Mouse (Mus musculus) midbrain, embryonic 11.5 days (tissue): ENCODE results near the gene Sobp. TPM values are rescaled to one million over a fixed set of nuclear protein-coding genes. Genes with fewer than 3 reads are reported as not detected.

Experiments
- ATAC-seq: fragments of 200-750 bp; cut with Nextera tagmentation; 2 replicates; pipeline ENCODE4 v1.8.0; 2017; ENCODE audit warnings: moderate TSS enrichment, moderate library complexity; ENCODE audit not compliant: low FRiP score
- DNase-seq: peaks from one replicate; pipeline ENCODE4 v3.0.0; 2015; ENCODE audit warnings: low spot score; ENCODE audit errors: missing footprints
- H3K27ac ChIP-seq: fragments of 300-500 bp; sonication (generic); 2 replicates; pipeline ENCODE4 v1.5.1; 2014; ENCODE audit warnings: low read depth, low read length
- H3K27me3 ChIP-seq: fragments of 300-500 bp; sonication (generic); 2 replicates; pipeline ENCODE4 v1.6.1; 2014; ENCODE audit warnings: mild to moderate bottlenecking, low read length, moderate library complexity, mixed read lengths; ENCODE audit not compliant: control insufficient read depth, insufficient read depth
- H3K36me3 ChIP-seq: fragments of 300-500 bp; sonication (generic); 2 replicates; pipeline ENCODE4 v1.6.1; 2014; ENCODE audit warnings: mild to moderate bottlenecking, low read length, moderate library complexity, mixed read lengths; ENCODE audit not compliant: control insufficient read depth, insufficient read depth
- H3K4me1 ChIP-seq: fragments of 300-500 bp; sonication (generic); 2 replicates; pipeline ENCODE4 v1.6.1; 2014; ENCODE audit warnings: low read length; ENCODE audit not compliant: control insufficient read depth, insufficient read depth
- H3K4me2 ChIP-seq: fragments of 300-500 bp; sonication (generic); 2 replicates; pipeline ENCODE4 v1.6.1; 2014; ENCODE audit warnings: mild to moderate bottlenecking, moderate library complexity
- H3K4me3 ChIP-seq: fragments of 300-500 bp; sonication (generic); 2 replicates; pipeline ENCODE4 v1.5.1; 2014; ENCODE audit warnings: low read depth, low read length
- H3K9ac ChIP-seq: fragments of 300-500 bp; sonication (generic); 2 replicates; pipeline ENCODE4 v1.6.1; 2014; ENCODE audit warnings: low read length
- H3K9me3 ChIP-seq: fragments of 300-500 bp; sonication (generic); 2 replicates; pipeline ENCODE4 v1.6.1; 2016; ENCODE audit warnings: low read length; ENCODE audit not compliant: control insufficient read depth
- WGBS: fragments of 180-500 bp; shearing (Covaris S2); extraction: QIAGEN DNeasy Blood & Tissue Kit; methylation state at CpG from one replicate; pipeline ENCODE4 v1.1.7; 2014; 5-methylcytosine and 5-hydroxymethylcytosine counted together
- polyA plus RNA-seq: library from polyadenylated mRNA; unstranded; fragments of >200 nt; fragmentation: Nextera tagmentation; extraction: Ambion mirVana; gene quantifications from 2 replicates; pipeline ENCODE4 v1.2.1, GENCODE M21; 2014

Sobp gene
- polyA plus RNA-seq, 1 experiment from 2014 or later, result 5.8 TPM

DNA sequence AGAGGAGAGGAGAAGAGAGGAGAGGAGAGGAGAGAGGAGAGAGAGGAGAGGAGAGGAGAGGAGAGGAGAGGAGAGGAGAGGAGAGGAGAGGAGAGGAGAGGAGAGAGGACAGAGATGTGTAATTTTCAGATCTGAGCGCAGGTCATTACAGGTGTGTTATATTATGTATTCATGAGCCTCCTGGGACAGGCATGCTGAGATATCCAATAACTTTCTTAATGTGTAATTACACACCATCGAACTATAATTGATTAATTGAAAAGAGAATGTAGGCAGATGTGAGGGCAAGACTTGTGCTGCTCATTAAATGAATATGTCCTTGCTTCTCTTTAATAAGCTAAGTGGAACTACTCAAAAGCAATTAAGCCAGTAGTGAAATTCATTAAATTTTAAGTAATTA lies 118.9 kb downstream of the Sobp start:
- no peaks in the 10 kb centered on the region for H3K9me3 ChIP-seq
- H3K36me3 ChIP-seq, result no peaks in the 10 kb centered on the region
- DNase-seq (no peak), ATAC-seq (no peak)
- H3K4me1 ChIP-seq, result peaks cover 2% of the 10 kb centered on the region; the same call in 1 of the 2 replicates
- H3K9ac ChIP-seq, result no peak overlapping the region
- 98% methylated on average over 2 of the region's 2 CpGs for WGBS
- no peaks in the 10 kb centered on the region for H3K27me3 ChIP-seq
- no peak overlapping the region for H3K4me2 ChIP-seq
- H3K27ac ChIP-seq, result no peak overlapping the region
- H3K4me3 ChIP-seq, result no peak overlapping the region

DNA sequence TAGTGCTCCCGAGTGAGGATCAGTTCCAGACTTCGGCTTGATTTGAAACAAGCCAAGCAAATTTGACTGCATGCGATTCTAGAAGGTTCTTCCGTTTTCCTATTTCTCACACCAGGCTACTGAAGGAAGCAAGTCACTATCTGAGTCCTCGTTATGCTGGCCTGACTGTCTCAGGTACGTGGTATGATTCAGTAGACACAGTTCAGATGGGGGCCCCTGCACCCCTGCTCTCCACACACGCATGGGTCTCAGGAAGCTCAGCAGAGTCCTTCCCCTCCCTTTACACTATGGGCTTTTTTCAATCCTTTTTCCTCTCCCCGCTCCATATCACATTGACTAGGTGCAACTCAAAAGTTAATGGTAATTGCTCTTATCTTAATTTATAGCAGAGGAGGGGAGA lies 119.6 kb downstream of the Sobp start:
- Histone ChIP-seq H3K4me3 (no peak overlapping the region), H3K9me3 (no peaks in the 10 kb centered on the region), H3K27ac (no peak overlapping the region), H3K9ac (no peak overlapping the region), H3K27me3 (no peaks in the 10 kb centered on the region), H3K4me2 (no peak overlapping the region), H3K36me3 (no peaks in the 10 kb centered on the region), H3K4me1 (peaks cover 2% of the 10 kb centered on the region; the same call in 1 of the 2 replicates)
- DNase-seq, result no peak
- no peak for ATAC-seq
- WGBS, result 79% methylated on average over 8 of the region's 8 CpGs

DNA sequence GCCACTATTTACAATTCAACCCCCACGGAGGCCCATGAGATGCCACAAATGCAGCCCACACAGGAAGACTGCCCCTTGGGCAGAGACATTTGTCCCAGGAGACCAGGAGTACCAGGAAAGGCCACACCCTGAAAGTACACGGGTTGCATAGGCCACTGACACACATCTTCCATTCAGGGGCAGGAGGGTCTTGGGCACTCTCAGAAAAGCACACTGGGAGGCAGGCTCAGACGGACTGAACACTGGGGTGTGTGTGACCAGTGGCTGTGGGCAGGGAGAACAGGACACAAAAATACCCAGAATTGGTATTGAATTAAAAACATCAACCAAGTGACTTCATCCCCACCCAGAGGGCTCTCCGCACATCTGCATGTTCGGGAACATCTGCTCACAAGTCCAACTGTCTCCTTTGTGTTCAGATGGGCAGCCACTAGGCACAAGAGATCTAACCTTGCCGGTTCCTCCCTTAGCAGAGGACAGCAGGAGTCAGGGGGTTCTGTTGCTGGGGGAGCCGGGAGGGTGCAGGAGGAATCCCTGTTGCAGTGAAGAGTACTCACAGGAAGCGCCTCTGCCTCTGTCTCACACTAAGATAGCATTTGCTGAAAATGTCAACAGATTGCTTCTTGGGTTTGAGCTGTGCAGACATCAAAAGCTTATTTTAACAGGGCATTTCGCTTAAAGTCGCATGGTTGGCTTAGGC lies 120.3 kb downstream of the Sobp start:
- Histone ChIP-seq H3K9ac (no peak overlapping the region), H3K36me3 (no peaks in the 10 kb centered on the region), H3K4me3 (no peak overlapping the region), H3K4me1 (peaks cover 2% of the 10 kb centered on the region; the same call in 1 of the 2 replicates), H3K27ac (no peak overlapping the region), H3K27me3 (no peaks in the 10 kb centered on the region), H3K9me3 (no peaks in the 10 kb centered on the region), H3K4me2 (no peak overlapping the region)
- 67% methylated on average over 10 of the region's 10 CpGs for WGBS
- DNase-seq (no peak), ATAC-seq (no peak)

DNA sequence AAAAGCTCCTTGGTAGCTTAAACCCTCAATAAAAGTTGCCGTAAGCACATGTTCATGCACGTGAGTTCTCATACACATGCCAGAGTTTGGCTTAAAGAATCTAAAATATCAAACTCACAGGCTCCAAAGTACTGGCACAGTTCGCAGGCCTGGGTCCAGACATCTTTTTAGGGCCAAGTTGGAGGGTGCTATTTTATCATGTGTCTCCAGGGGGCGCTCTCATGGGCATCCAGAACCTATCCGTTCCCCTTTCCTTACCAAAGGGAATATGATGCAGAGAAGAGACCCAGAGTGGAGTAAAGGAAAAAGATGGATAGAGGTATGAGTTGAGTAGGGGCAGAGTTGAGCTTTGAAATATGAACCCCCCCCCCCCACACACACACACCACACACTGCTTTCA lies 121.9 kb downstream of the Sobp start:
- no peaks in the 10 kb centered on the region for H3K36me3 ChIP-seq
- ATAC-seq (0 out of 2 replicates have a peak, but pooled peaks have one; percentile 38), DNase-seq (peak; percentile 87)
- 46% methylated on average over 5 of the region's 5 CpGs for WGBS
- no peak overlapping the region for H3K9ac ChIP-seq
- no peak overlapping the region for H3K4me2 ChIP-seq
- H3K4me1 ChIP-seq, result peaks cover 2% of the 10 kb centered on the region; the same call in 1 of the 2 replicates
- H3K27ac ChIP-seq, result no peak overlapping the region
- H3K4me3 ChIP-seq, result no peak overlapping the region
- H3K27me3 ChIP-seq, result no peaks in the 10 kb centered on the region
- H3K9me3 ChIP-seq, result no peaks in the 10 kb centered on the region

DNA sequence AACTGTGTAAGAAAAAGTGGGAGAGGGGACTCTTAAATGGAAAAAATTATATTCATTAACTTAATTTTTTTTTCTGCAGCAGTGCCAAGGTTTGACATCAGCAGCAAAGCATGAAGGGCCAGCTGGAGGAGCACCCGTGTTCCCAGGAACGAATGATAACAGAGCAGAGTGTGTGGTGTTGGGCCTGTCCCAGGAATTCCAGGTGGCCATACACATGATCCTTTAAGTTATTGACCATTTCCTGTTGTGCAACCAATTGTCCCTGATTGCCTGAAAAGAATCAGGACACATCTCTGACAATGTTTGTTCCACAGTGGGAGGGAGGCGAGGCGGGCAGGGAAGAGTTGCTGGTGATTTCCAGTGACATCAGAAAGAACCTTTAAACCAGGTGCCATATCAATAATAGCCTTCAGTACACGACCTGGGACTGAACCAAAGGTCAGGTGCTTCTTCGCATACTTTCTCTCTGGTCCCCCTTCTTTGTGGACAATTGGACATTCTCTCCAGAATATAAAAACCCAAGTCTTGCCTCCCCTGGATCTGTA lies 126.5 kb downstream of the Sobp start:
- no peak overlapping the region for H3K4me2 ChIP-seq
- H3K9me3 ChIP-seq, result no peaks in the 10 kb centered on the region
- H3K27ac ChIP-seq, result no peak overlapping the region
- ATAC-seq (no peak), DNase-seq (no peak)
- no peak overlapping the region for H3K9ac ChIP-seq
- H3K4me1 ChIP-seq, result peaks cover 19% of the 10 kb centered on the region
- H3K36me3 ChIP-seq, result no peaks in the 10 kb centered on the region
- H3K27me3 ChIP-seq, result no peaks in the 10 kb centered on the region
- WGBS, result 91% methylated on average over 6 of the region's 6 CpGs
- H3K4me3 ChIP-seq, result no peak overlapping the region

DNA sequence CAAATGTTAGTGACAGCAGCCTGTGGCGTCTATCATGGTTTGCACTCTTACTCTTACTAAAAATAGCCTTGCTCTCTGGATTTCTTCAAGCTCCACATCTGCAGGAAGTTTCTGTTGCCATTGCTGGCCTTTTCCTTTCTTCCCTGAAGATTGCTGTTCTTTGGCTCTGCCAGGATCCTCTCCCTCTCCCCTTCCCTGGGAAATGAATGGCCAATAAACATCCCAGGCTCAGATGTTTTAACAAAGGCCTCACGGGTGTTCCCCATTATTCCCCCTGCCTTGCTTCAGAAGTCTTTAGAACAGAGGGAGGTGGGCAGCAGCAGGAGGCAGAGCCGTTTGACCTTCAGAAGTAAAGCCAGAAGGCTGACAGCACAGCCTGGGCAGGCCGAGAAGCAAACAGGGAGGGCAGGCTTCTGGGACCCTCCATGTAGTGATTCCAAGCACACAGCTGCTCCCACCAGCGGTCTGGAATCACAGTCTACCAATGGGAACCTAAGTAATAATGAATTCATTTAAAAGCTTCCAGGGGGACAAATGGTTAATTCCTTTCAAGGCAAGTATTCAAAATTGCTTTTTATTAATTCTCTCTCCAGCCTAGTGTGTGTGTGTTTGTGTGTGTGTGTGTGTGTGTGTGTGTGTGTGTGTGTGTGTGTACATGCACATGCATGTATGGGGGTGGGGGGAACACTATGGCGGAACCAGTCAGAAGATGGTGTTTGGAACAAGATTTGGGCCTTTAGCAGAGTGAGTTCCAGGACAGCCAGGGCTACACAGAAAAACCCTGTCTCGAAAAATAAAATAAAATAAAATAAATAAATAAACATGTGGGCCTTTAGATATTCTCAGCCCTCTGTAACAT lies 130.8 kb downstream of the Sobp start:
- peaks cover 25% of the 10 kb centered on the region for H3K4me1 ChIP-seq
- peak overlapping the region; percentile 27; the same call in 1 of the 2 replicates for H3K9ac ChIP-seq
- peaks cover 2% of the 10 kb centered on the region; the same call in 1 of the 2 replicates for H3K9me3 ChIP-seq
- peak overlapping the region; percentile 64 for H3K27ac ChIP-seq
- no peaks in the 10 kb centered on the region for H3K36me3 ChIP-seq
- no peak overlapping the region; the same call in 1 of the 2 replicates for H3K4me2 ChIP-seq
- peak; percentile 94 for ATAC-seq
- peak; percentile 93 for DNase-seq
- H3K4me3 ChIP-seq, result no peak overlapping the region
- WGBS, result 15% methylated on average over 7 of the region's 7 CpGs
- no peaks in the 10 kb centered on the region for H3K27me3 ChIP-seq

DNA sequence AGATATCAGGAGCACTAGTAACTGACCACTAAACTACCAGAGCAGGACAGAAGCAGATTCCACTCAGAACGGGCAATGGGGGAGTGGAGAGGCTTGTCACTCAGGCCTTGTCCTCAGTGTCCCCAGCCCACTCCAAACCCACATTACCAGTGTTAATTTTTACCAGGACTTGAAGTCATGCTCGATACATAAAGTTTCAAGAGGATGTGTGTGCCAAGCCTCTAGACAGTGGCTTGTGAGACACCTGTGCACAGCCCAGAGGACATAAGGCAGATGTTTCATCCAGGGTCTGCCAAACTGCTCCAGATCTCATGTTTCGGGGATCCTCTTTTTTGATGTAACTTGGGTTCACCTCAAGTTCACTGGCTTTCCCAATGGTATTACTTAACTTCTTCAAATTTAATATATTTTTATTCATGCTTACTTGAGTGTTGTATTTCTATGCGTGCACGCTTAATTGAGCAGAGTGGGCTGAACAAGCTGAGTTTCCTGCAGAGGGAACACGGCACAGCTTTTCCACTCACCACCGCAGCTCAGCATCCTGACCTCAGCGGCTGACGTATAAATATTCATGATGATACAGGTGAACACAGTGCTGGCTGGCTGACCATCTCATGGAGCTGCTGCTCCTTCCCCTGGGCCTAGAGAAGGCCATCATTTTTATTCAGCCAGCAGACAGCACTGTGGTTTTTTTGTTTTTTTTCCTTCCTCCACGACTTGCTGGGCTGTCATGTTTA lies 131.6 kb downstream of the Sobp start:
- no peak overlapping the region for H3K4me3 ChIP-seq
- H3K27ac ChIP-seq, result peak overlapping the region; percentile 64
- peak; percentile 56; the same call in 1 of the 2 replicates for ATAC-seq
- DNase-seq, result no peak
- H3K27me3 ChIP-seq, result no peaks in the 10 kb centered on the region
- 24% methylated on average over 10 of the region's 10 CpGs for WGBS
- H3K9ac ChIP-seq, result peak overlapping the region; percentile 27; the same call in 1 of the 2 replicates
- H3K4me1 ChIP-seq, result peaks cover 25% of the 10 kb centered on the region
- no peaks in the 10 kb centered on the region for H3K36me3 ChIP-seq
- no peak overlapping the region; the same call in 1 of the 2 replicates for H3K4me2 ChIP-seq
- peaks cover 2% of the 10 kb centered on the region; the same call in 1 of the 2 replicates for H3K9me3 ChIP-seq

DNA sequence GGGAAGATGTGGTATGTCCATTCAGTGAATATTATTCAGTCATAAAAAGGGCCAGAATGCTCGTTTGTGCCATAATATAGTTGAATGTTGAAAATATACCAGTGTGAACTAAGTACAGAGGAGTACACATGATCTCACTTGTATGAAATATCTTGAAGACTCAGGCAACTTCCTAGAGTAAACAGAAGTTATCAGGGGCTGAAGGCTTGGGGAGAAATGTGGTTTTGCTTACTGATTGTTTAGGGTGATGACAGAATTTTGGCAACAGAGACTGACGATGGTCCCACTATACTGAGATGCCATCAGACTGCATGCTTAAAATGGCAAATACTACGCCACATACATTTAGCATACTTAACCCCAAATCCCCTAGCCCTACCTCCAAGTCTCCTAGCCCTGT lies 132.5 kb downstream of the Sobp start:
- Histone ChIP-seq H3K36me3 (no peaks in the 10 kb centered on the region), H3K27me3 (no peaks in the 10 kb centered on the region), H3K9me3 (peaks cover 2% of the 10 kb centered on the region; the same call in 1 of the 2 replicates), H3K4me1 (peaks cover 32% of the 10 kb centered on the region), H3K9ac (no peak overlapping the region), H3K27ac (no peak overlapping the region), H3K4me2 (no peak overlapping the region), H3K4me3 (no peak overlapping the region)
- DNase-seq, result no peak
- no peak for ATAC-seq
- WGBS, result 86% methylated on average over 3 of the region's 3 CpGs
